Mouse (Mus musculus) C2C12 (cell line): ENCODE measurements around the gene Fyn. TPM values are rescaled to one million over a fixed set of nuclear protein-coding genes. Genes with fewer than 3 reads are reported as not detected.

Experiments
- H3K27me3 ChIP-seq: one replicate; pipeline ENCODE4 v1.6.1; 2011; ENCODE audit not compliant: control insufficient read depth, insufficient read depth, insufficient read length
- H3K36me3 ChIP-seq: one replicate; pipeline ENCODE4 v1.6.1; 2011; ENCODE audit not compliant: control insufficient read depth, insufficient read depth
- H3K4me3 ChIP-seq: one replicate; pipeline ENCODE4 v1.5.1; 2011; ENCODE audit warnings: mild to moderate bottlenecking, control low read depth; ENCODE audit not compliant: poor library complexity, insufficient read depth, severe bottlenecking
- H3K79me2 ChIP-seq: one replicate; pipeline ENCODE4 v1.6.1; 2011; ENCODE audit not compliant: control insufficient read depth, insufficient read depth
- H3K79me3 ChIP-seq: one replicate; pipeline ENCODE4 v1.6.1; 2011; ENCODE audit warnings: low read depth, control low read depth
- H3ac ChIP-seq: one replicate; pipeline ENCODE3; 2011; ENCODE audit warnings: low read depth; ENCODE audit not compliant: control insufficient read depth, insufficient read length
- CEBPB ChIP-seq: IDR thresholded peaks from one replicate; pipeline ENCODE4 v1.6.1; 2011; ENCODE audit warnings: low read depth, mild to moderate bottlenecking, control low read depth, moderate library complexity
- CTCF ChIP-seq: IDR thresholded peaks from one replicate; pipeline ENCODE4 v1.5.1; 2011; ENCODE audit not compliant: control insufficient read depth, insufficient read depth, insufficient read length
- FOSL1 ChIP-seq: IDR thresholded peaks from one replicate; pipeline ENCODE4 v1.8.0; 2011; ENCODE audit warnings: mild to moderate bottlenecking, low read length; ENCODE audit not compliant: poor library complexity, insufficient read depth, severe bottlenecking
- MAX ChIP-seq: IDR thresholded peaks from one replicate; pipeline ENCODE4 v1.6.1; 2011; ENCODE audit warnings: mild to moderate bottlenecking, control low read depth
- MYOD1 ChIP-seq: IDR thresholded peaks from one replicate; pipeline ENCODE4 v1.6.1; 2011; ENCODE audit warnings: low read depth; ENCODE audit not compliant: control insufficient read depth, insufficient read length
- MYOG ChIP-seq: IDR thresholded peaks from one replicate; pipeline ENCODE4 v1.6.1; 2011; ENCODE audit not compliant: control insufficient read depth, insufficient read length; ENCODE audit errors: extremely low read depth
- USF1 ChIP-seq: IDR thresholded peaks from one replicate; pipeline ENCODE4 v1.6.1; 2011; ENCODE audit warnings: low read depth, mild to moderate bottlenecking, control low read depth, moderate library complexity
- polyA plus RNA-seq: library from polyadenylated mRNA; unstranded; fragments of >200 nt; fragmentation: generic; extraction: Trizol; gene quantifications from one replicate; pipeline ENCODE4 v1.2.1, GENCODE M21; 2012; ENCODE audit warnings: missing spikeins

The Fyn gene
- polyA plus RNA-seq, 1 experiment, result 16.1 TPM

GRCm38 (mm10) chr10:39379721-39380370 is 11.2 kb downstream of the Fyn start:
- Histone ChIP-seq H3K4me3 (no peak overlapping the region), H3K27me3 (no peaks in the 10 kb centered on the region), H3K79me3 (peaks cover 3% of the 10 kb centered on the region), H3K79me2 (peaks cover 41% of the 10 kb centered on the region), H3ac (no peak overlapping the region), H3K36me3 (no peaks in the 10 kb centered on the region)
- TF ChIP-seq MAX (no peak), CTCF (no peak), CEBPB (no peak), MYOG (no peak), FOSL1 (no peak), USF1 (no peak), MYOD1 (no peak)

DNA sequence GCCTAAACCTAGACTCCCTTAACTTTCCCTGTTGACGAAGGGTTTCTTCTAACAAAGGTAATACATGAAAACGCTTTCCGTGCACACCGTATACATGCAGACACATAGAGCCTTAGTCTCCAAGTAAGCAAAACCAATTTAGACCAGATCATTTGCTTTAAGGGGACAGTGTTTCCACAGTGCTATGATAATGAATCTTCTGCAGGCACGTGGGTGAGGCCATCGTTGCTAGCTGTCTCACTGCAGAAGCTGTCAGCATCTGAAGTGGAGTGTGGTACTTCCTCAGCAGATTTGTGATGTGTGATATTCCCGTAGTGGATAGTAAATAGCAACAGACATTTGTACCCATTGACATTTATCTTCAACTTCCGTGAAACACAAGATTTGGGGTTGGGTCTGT is 16.6 kb downstream of the Fyn start:
- Histone ChIP-seq H3K4me3 (no peak overlapping the region), H3K27me3 (no peaks in the 10 kb centered on the region), H3K79me2 (peaks cover 20% of the 10 kb centered on the region), H3ac (no peak overlapping the region), H3K79me3 (peaks cover 3% of the 10 kb centered on the region), H3K36me3 (no peaks in the 10 kb centered on the region)
- TF ChIP-seq MAX, result no peak
- TF ChIP-seq CTCF, result no peak
- no peak for TF ChIP-seq CEBPB
- TF ChIP-seq MYOG, result no peak
- TF ChIP-seq FOSL1, result no peak
- no peak for TF ChIP-seq USF1
- no peak for TF ChIP-seq MYOD1

GRCm38 (mm10) chr10:39386203-39386602 is 17.5 kb downstream of the Fyn start:
- Histone ChIP-seq H3K27me3 (no peaks in the 10 kb centered on the region), H3K36me3 (no peaks in the 10 kb centered on the region), H3ac (no peak overlapping the region), H3K4me3 (no peak overlapping the region), H3K79me2 (peaks cover 20% of the 10 kb centered on the region), H3K79me3 (peaks cover 3% of the 10 kb centered on the region)
- TF ChIP-seq USF1 (no peak), MYOD1 (no peak), CEBPB (no peak), CTCF (no peak), MAX (no peak)

GRCm38 (mm10) chr10:39387024-39387423 is 18.4 kb downstream of the Fyn start:
- no peak overlapping the region for H3K4me3 ChIP-seq
- peaks cover 3% of the 10 kb centered on the region for H3K79me3 ChIP-seq
- TF ChIP-seq CTCF (no peak), MYOD1 (no peak), FOSL1 (no peak), MAX (no peak), USF1 (no peak), CEBPB (no peak), MYOG (no peak)
- H3K36me3 ChIP-seq, result no peaks in the 10 kb centered on the region
- H3K27me3 ChIP-seq, result no peaks in the 10 kb centered on the region
- H3ac ChIP-seq, result no peak overlapping the region
- peaks cover 18% of the 10 kb centered on the region for H3K79me2 ChIP-seq

GRCm38 (mm10) chr10:39387556-39387955 is 18.9 kb downstream of the Fyn start:
- H3ac ChIP-seq, result no peak overlapping the region
- H3K36me3 ChIP-seq, result no peaks in the 10 kb centered on the region
- H3K79me3 ChIP-seq, result peaks cover 1% of the 10 kb centered on the region
- peaks cover 12% of the 10 kb centered on the region for H3K79me2 ChIP-seq
- H3K4me3 ChIP-seq, result no peak overlapping the region
- no peaks in the 10 kb centered on the region for H3K27me3 ChIP-seq
- TF ChIP-seq FOSL1 (no peak), MYOD1 (no peak), CTCF (no peak), MAX (no peak), CEBPB (no peak), MYOG (no peak), USF1 (no peak)

DNA sequence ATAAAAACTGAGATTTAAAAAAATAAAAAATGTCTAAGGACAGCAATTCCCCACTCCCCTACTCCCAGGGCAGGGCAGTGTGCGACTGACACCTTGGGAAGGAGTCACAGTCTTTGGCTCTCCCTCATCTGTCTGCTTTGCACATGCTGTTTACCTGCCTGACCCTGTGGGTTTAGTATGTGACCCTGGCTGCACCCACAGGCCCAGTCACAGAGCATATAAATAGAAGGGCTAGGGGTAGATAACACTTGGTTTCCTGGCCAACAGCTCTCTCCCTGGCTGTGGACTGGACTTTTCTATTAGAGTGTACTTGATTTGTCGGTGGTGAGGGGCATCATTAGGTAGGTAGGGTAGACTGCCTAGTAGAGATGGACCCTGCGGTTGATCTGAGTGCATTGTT is 19.5 kb downstream of the Fyn start:
- H3K79me3 ChIP-seq, result peaks cover 1% of the 10 kb centered on the region
- H3K36me3 ChIP-seq, result no peaks in the 10 kb centered on the region
- H3K79me2 ChIP-seq, result peaks cover 9% of the 10 kb centered on the region
- no peak overlapping the region for H3ac ChIP-seq
- no peak overlapping the region for H3K4me3 ChIP-seq
- TF ChIP-seq MAX (no peak), CTCF (no peak), CEBPB (no peak), USF1 (no peak), MYOG (no peak)
- no peaks in the 10 kb centered on the region for H3K27me3 ChIP-seq
